ENCODE assay signal across 8 mouse cellular contexts in the genomic region with DNA sequence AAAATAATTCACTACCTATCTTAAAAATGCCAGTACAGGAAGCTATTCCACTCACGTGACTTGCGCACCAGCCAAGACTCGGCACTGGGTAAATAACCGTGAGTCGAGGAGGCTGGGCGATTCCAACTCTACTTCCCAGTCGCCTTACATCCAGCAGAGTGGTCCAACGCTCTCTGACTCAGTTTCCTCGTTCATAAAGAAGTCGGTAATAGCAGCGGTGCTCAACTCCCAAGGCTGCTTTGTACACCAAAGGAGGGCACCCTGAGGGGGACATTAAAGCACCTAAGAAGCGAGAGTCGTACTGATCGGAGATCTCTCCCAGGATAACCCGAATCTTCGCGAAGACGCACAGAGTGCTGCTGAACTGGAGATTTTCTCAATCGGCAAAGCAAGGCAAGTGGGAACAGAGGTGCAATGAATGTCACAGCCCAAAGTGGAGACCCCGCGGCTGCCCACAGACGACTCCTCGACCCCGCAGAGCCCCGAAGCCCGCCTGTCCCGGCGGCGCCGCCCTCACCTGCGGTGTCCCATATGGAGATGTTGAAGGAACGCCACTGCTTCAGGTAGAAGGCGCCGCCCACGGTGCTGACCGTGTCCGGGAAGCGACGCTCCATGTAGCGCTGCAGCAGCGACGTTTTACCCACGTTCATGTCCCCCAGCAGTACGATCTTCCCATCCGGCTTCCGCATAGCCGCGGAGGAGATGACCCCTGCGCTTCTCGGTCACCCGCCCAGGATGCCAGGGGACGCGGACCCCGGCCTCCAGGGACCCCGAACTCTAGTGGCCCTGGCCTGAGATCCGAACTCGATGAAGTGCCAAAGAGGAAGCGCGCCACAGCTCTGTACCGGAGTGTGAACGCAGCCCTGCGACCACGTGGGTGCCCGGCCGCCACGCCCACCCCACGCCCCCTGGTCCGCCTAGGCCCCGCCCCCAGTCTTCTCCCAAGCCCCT. TPM values are rescaled to one million over a fixed set of nuclear protein-coding genes. Genes with fewer than 3 reads are reported as not detected.
DNase-seq lines count a peak whose midpoint lies in the region; ATAC-seq lines count a peak whose summit lies in the region.

A gene (minus strand): TSS at position 900 of the 951 bp plus-strand sequence.

- peaks cover 8% of the 10 kb centered on the region for H3K4me1 ChIP-seq in brown adipose tissue, adult 24 weeks (ENCODE audit: control insufficient read depth, insufficient read depth, insufficient read length, low read length)
- H3K4me1 ChIP-seq in intestine, embryonic 15.5 days (replicated peaks) = peaks cover 26% of the 10 kb centered on the region
- H3K4me1 ChIP-seq in liver, embryonic 15.5 days (replicated peaks) = peaks cover 39% of the 10 kb centered on the region

- peak within 1 kb of the TSS; percentile 69 for H3K4me3 ChIP-seq in brown adipose tissue, adult 24 weeks (ENCODE audit: insufficient read depth, low read depth, low read length)
- peak within 1 kb of the TSS; percentile 48 for H3K4me3 ChIP-seq in intestine, embryonic 15.5 days (replicated peaks)
- peak within 1 kb of the TSS; percentile 58 for H3K4me3 ChIP-seq in liver, embryonic 15.5 days (replicated peaks)

- H3K4me2 ChIP-seq in intestine, embryonic 15.5 days (replicated peaks) = peak within 1 kb of the TSS; percentile 98
- peak within 1 kb of the TSS; percentile 72 for H3K4me2 ChIP-seq in liver, embryonic 15.5 days

- no peaks in the 10 kb centered on the region for H3K9me3 ChIP-seq in intestine, embryonic 15.5 days
- H3K9me3 ChIP-seq in liver, embryonic 15.5 days (replicated peaks) = no peaks in the 10 kb centered on the region

- H3K36me3 ChIP-seq in intestine, embryonic 15.5 days = no peaks in the 10 kb centered on the region
- H3K36me3 ChIP-seq in liver, embryonic 15.5 days (replicated peaks) = no peaks in the 10 kb centered on the region

- peak; percentile 59 to 71 for DNase-seq in right cerebral cortex, postnatal 10 days (ENCODE audit: low spot score in 2 of 2)
- no peak for DNase-seq in right cerebral cortex, adult 2 months (ENCODE audit: low spot score in 2 of 2)
- peak; percentile 75 for DNase-seq in neural tube, embryonic 10.5 days (ENCODE audit: extremely low spot score, low spot score)
- DNase-seq in urinary bladder, adult 2 months (ENCODE audit: low spot score) = peak; percentile 71

- peak within 1 kb of the TSS; percentile 44 for H3K9ac ChIP-seq in intestine, embryonic 15.5 days
- peak within 1 kb of the TSS; percentile 21; the same call in 1 of the 2 replicates for H3K9ac ChIP-seq in liver, embryonic 15.5 days

- peak within 1 kb of the TSS; percentile 80 for H3K27ac ChIP-seq in brown adipose tissue, adult 24 weeks (replicated peaks; ENCODE audit: low read depth, low read length)
- H3K27ac ChIP-seq in intestine, embryonic 15.5 days = no peak within 1 kb of the TSS
- 0 out of 2 replicates have a peak within 1 kb of the TSS, but pooled peaks have one; percentile 14 for H3K27ac ChIP-seq in liver, embryonic 15.5 days (replicated peaks)

- peaks cover 14% of the 10 kb centered on the region for H3K27me3 ChIP-seq in intestine, embryonic 15.5 days (replicated peaks)
- H3K27me3 ChIP-seq in liver, embryonic 15.5 days = peaks cover 92% of the 10 kb centered on the region

- WGBS in intestine, embryonic 15.5 days = under 1% methylated on average over 69 of the region's 69 CpGs
- WGBS in liver, embryonic 15.5 days (ENCODE audit: insufficient replicate concordance) = under 1% methylated on average over 69 of the region's 69 CpGs

- peak; percentile 60 for ATAC-seq in granulocyte monocyte progenitor cell, adult 5-6 weeks (replicated peaks; ENCODE audit: poor library complexity, severe bottlenecking)
- ATAC-seq in intestine, embryonic 15.5 days = peak; percentile 66
- peak; percentile 53 for ATAC-seq in liver, embryonic 15.5 days (ENCODE audit: insufficient read depth)

RNA-seq across cellular contexts. Expression of the gene that starts here (rescaled TPM):
- 1.6 and 3.2 TPM in 2 replicates for polyA plus RNA-seq in brown adipose tissue, adult 24 weeks (2012; ENCODE audit: insufficient read depth, insufficient read length, missing spikeins)
- 3.5 and 4.6 TPM in 2 replicates for total RNA-seq in granulocyte monocyte progenitor cell, adult 5-6 weeks (2014; fragmentation: Nextera tagmentation)
- total RNA-seq in granulocyte monocyte progenitor cell, adult 5-6 weeks (2017) = 0.69 and 4.8 TPM in 2 replicates
- 14.8 and 16.5 TPM in 2 replicates for polyA plus RNA-seq in intestine, embryonic 15.5 days (2015; fragmentation: Nextera tagmentation; extraction: Ambion mirVana)
- 5.8 and 6.9 TPM in 2 replicates for polyA plus RNA-seq in liver, embryonic 15.5 days (2015; fragmentation: Nextera tagmentation; extraction: Ambion mirVana)
- polyA plus RNA-seq in urinary bladder, adult 2 months (2012; rRNA removed) = 24.9 and 29.8 TPM in 2 replicates

Comparison
In these comparisons a context has a peak if more than half of its experiments do, and no peak if none do; other contexts are left out.
1. DNase-seq: peak in right cerebral cortex, postnatal 10 days (2 of 2), neural tube, embryonic 10.5 days (single experiment) and urinary bladder, adult 2 months (single experiment); none in right cerebral cortex, adult 2 months (0 of 2).
2. Peak in every context shown above with its lines, with median percentiles within 50 percentile points of each other: H3K4me3 ChIP-seq and ATAC-seq.